Mouse (Mus musculus) liver, embryonic 15.5 days (tissue): ENCODE measurements around the gene Ap5z1. TPM values are rescaled to one million over a fixed set of nuclear protein-coding genes. Genes with fewer than 3 reads are reported as not detected.

Experiments used
- ATAC-seq: fragments of 200-750 bp; cut with Nextera tagmentation; 2 replicates; pipeline ENCODE4 v1.8.0; 2017; ENCODE audit warnings: moderate number of reproducible peaks, mild to moderate bottlenecking, moderate library complexity; ENCODE audit not compliant: insufficient read depth
- H3K27ac ChIP-seq: fragments of 300-500 bp; sonication (generic); replicated peaks from 2 replicates; pipeline ENCODE4 v1.5.1; 2015; ENCODE audit warnings: mild to moderate bottlenecking, inconsistent platforms
- H3K27me3 ChIP-seq: fragments of 300-500 bp; sonication (generic); 2 replicates; pipeline ENCODE4 v1.6.1; 2015; ENCODE audit warnings: mild to moderate bottlenecking, inconsistent platforms
- H3K36me3 ChIP-seq: fragments of 300-500 bp; sonication (generic); replicated peaks from 2 replicates; pipeline ENCODE4 v1.6.1; 2015; ENCODE audit warnings: moderate library complexity, mild to moderate bottlenecking, inconsistent platforms
- H3K4me1 ChIP-seq: fragments of 300-500 bp; sonication (generic); replicated peaks from 2 replicates; pipeline ENCODE4 v1.6.1; 2015; ENCODE audit warnings: inconsistent platforms
- H3K4me2 ChIP-seq: fragments of 300-500 bp; sonication (generic); 2 replicates; pipeline ENCODE4 v1.6.1; 2015; ENCODE audit warnings: moderate library complexity, mild to moderate bottlenecking, inconsistent platforms
- H3K4me3 ChIP-seq: fragments of 300-500 bp; sonication (generic); replicated peaks from 2 replicates; pipeline ENCODE4 v1.5.1; 2015; ENCODE audit warnings: mild to moderate bottlenecking, inconsistent platforms
- H3K9ac ChIP-seq: fragments of 300-500 bp; sonication (generic); 2 replicates; pipeline ENCODE4 v1.6.1; 2015; ENCODE audit warnings: moderate library complexity, mild to moderate bottlenecking, inconsistent platforms
- H3K9me3 ChIP-seq: fragments of 300-500 bp; sonication (generic); replicated peaks from 2 replicates; pipeline ENCODE4 v1.6.1; 2016; ENCODE audit warnings: inconsistent platforms
- WGBS: fragments of 180-500 bp; shearing (Covaris S2); methylation state at CpG from one replicate; pipeline ENCODE4 v1.1.7; 2015; ENCODE audit warnings: mixed read lengths; ENCODE audit not compliant: insufficient replicate concordance; 5-methylcytosine and 5-hydroxymethylcytosine counted together
- polyA plus RNA-seq: library from polyadenylated mRNA; unstranded; fragments of >200 nt; fragmentation: Nextera tagmentation; extraction: Ambion mirVana; gene quantifications from 2 replicates; pipeline ENCODE4 v1.2.1, GENCODE M21; 2015

The Ap5z1 gene
- polyA plus RNA-seq = 4.2 and 5.6 TPM in 2 replicates

GRCm38 (mm10) chr5:142463461-142464454 is at the start of gene Ap5z1:
Gene Ap5z1, plus strand, starts transcription at chr5:142463944.
- H3K9ac ChIP-seq = peak within 1 kb of the TSS; percentile 81
- H3K4me3 ChIP-seq = peak within 1 kb of the TSS; percentile 90
- H3K4me1 ChIP-seq = peaks cover 37% of the 10 kb centered on the region
- peaks cover 23% of the 10 kb centered on the region for H3K36me3 ChIP-seq
- no peaks in the 10 kb centered on the region for H3K9me3 ChIP-seq
- peak within 1 kb of the TSS; percentile 87 for H3K4me2 ChIP-seq
- peak within 1 kb of the TSS; percentile 81 for H3K27ac ChIP-seq
- ATAC-seq = peak; percentile 87
- H3K27me3 ChIP-seq = no peaks in the 10 kb centered on the region
- WGBS = 1% methylated on average over 60 of the region's 60 CpGs

- H3K4me2 ChIP-seq = no peak overlapping the region
- H3K27me3 ChIP-seq = no peaks in the 10 kb centered on the region
- H3K36me3 ChIP-seq = 0 out of 2 replicates have a peak, but pooled peaks cover 11% of the 10 kb centered on the region
- no peak overlapping the region for H3K27ac ChIP-seq
- H3K4me1 ChIP-seq = peaks cover 71% of the 10 kb centered on the region
- 73% methylated on average over 6 of the region's 6 CpGs for WGBS
- no peaks in the 10 kb centered on the region for H3K9me3 ChIP-seq
- no peak overlapping the region for H3K4me3 ChIP-seq
- ATAC-seq = no peak
- H3K9ac ChIP-seq = no peak overlapping the region
These were observed 48.3 kb upstream of the Ap5z1 start for GRCm38 (mm10) chr5:142415401-142415800.

GRCm38 (mm10) chr5:142416070-142416775 is 47.5 kb upstream of the Ap5z1 start:
- Histone ChIP-seq H3K27ac (peak overlapping the region; percentile 54), H3K4me1 (peaks cover 71% of the 10 kb centered on the region), H3K27me3 (no peaks in the 10 kb centered on the region), H3K4me3 (no peak overlapping the region), H3K9me3 (no peaks in the 10 kb centered on the region), H3K36me3 (0 out of 2 replicates have a peak, but pooled peaks cover 17% of the 10 kb centered on the region), H3K9ac (no peak overlapping the region), H3K4me2 (peak overlapping the region; percentile 31)
- peak; percentile 22; the same call in 1 of the 2 replicates for ATAC-seq
- WGBS = 12% methylated on average over 14 of the region's 14 CpGs

GRCm38 (mm10) chr5:142417104-142417503 is 46.6 kb upstream of the Ap5z1 start:
- Histone ChIP-seq H3K4me2 (no peak overlapping the region), H3K9me3 (no peaks in the 10 kb centered on the region), H3K36me3 (0 out of 2 replicates have a peak, but pooled peaks cover 17% of the 10 kb centered on the region), H3K4me1 (peaks cover 71% of the 10 kb centered on the region), H3K4me3 (no peak overlapping the region), H3K27me3 (no peaks in the 10 kb centered on the region), H3K27ac (peak overlapping the region; percentile 54), H3K9ac (no peak overlapping the region)
- ATAC-seq = no peak
- 65% methylated on average over 3 of the region's 3 CpGs for WGBS

GRCm38 (mm10) chr5:142417876-142418275 is 45.9 kb upstream of the Ap5z1 start:
- H3K4me1 ChIP-seq = peaks cover 64% of the 10 kb centered on the region
- ATAC-seq = peak; percentile 56
- H3K9me3 ChIP-seq = no peaks in the 10 kb centered on the region
- WGBS = 61% methylated on average over 9 of the region's 9 CpGs
- H3K27ac ChIP-seq = peak overlapping the region; percentile 54
- no peaks in the 10 kb centered on the region for H3K27me3 ChIP-seq
- H3K36me3 ChIP-seq = 0 out of 2 replicates have a peak, but pooled peaks cover 17% of the 10 kb centered on the region
- peak overlapping the region; percentile 29; the same call in 1 of the 2 replicates for H3K4me2 ChIP-seq
- no peak overlapping the region for H3K4me3 ChIP-seq
- H3K9ac ChIP-seq = no peak overlapping the region

- H3K36me3 ChIP-seq = 0 out of 2 replicates have a peak, but pooled peaks cover 17% of the 10 kb centered on the region
- no peaks in the 10 kb centered on the region for H3K9me3 ChIP-seq
- WGBS = 63% methylated on average over 4 of the region's 4 CpGs
- no peak overlapping the region for H3K27ac ChIP-seq
- H3K27me3 ChIP-seq = no peaks in the 10 kb centered on the region
- H3K4me3 ChIP-seq = no peak overlapping the region
- H3K4me2 ChIP-seq = 0 out of 2 replicates have a peak overlapping the region, but pooled peaks have one; percentile 4
- ATAC-seq = no peak
- no peak overlapping the region for H3K9ac ChIP-seq
- H3K4me1 ChIP-seq = peaks cover 60% of the 10 kb centered on the region
These were observed 45.3 kb upstream of the Ap5z1 start for GRCm38 (mm10) chr5:142418419-142418818.

- Histone ChIP-seq H3K4me2 (no peak overlapping the region), H3K27ac (no peak overlapping the region), H3K9ac (no peak overlapping the region), H3K4me1 (peaks cover 59% of the 10 kb centered on the region), H3K4me3 (no peak overlapping the region), H3K9me3 (no peaks in the 10 kb centered on the region), H3K27me3 (no peaks in the 10 kb centered on the region), H3K36me3 (0 out of 2 replicates have a peak, but pooled peaks cover 17% of the 10 kb centered on the region)
- 84% methylated on average over 4 of the region's 4 CpGs for WGBS
- no peak for ATAC-seq
These were observed 43.4 kb upstream of the Ap5z1 start for GRCm38 (mm10) chr5:142420317-142420716.

GRCm38 (mm10) chr5:142420920-142421319 is 42.8 kb upstream of the Ap5z1 start:
- Histone ChIP-seq H3K27ac (no peak overlapping the region), H3K36me3 (0 out of 2 replicates have a peak, but pooled peaks cover 17% of the 10 kb centered on the region), H3K4me1 (peaks cover 59% of the 10 kb centered on the region), H3K9me3 (no peaks in the 10 kb centered on the region), H3K27me3 (no peaks in the 10 kb centered on the region), H3K9ac (no peak overlapping the region), H3K4me2 (no peak overlapping the region), H3K4me3 (no peak overlapping the region)
- WGBS = 85% methylated on average over 9 of the region's 9 CpGs
- no peak for ATAC-seq

- Histone ChIP-seq H3K36me3 (0 out of 2 replicates have a peak, but pooled peaks cover 17% of the 10 kb centered on the region), H3K9me3 (no peaks in the 10 kb centered on the region), H3K4me2 (no peak overlapping the region), H3K27me3 (no peaks in the 10 kb centered on the region), H3K4me1 (peaks cover 58% of the 10 kb centered on the region), H3K9ac (no peak overlapping the region), H3K4me3 (no peak overlapping the region), H3K27ac (no peak overlapping the region)
- no peak for ATAC-seq
- WGBS = 67% methylated on average over 5 of the region's 5 CpGs
These were observed 41.9 kb upstream of the Ap5z1 start for GRCm38 (mm10) chr5:142421886-142422285.

GRCm38 (mm10) chr5:142423141-142423540 is 40.6 kb upstream of the Ap5z1 start:
- Histone ChIP-seq H3K36me3 (0 out of 2 replicates have a peak, but pooled peaks cover 17% of the 10 kb centered on the region), H3K4me3 (no peak overlapping the region), H3K27me3 (no peaks in the 10 kb centered on the region), H3K9me3 (no peaks in the 10 kb centered on the region), H3K4me2 (no peak overlapping the region), H3K27ac (no peak overlapping the region), H3K9ac (no peak overlapping the region), H3K4me1 (peaks cover 58% of the 10 kb centered on the region)
- 74% methylated on average over 10 of the region's 10 CpGs for WGBS
- no peak for ATAC-seq
